Mouse (Mus musculus) neural tube, postnatal 0 days (tissue): Measurements from ENCODE around the gene Apom. TPM values are rescaled to one million over a fixed set of nuclear protein-coding genes. Genes with fewer than 3 reads are reported as not detected.

Source experiments
- polyA plus RNA-seq: library from polyadenylated mRNA; unstranded; fragments of >200 nt; fragmentation: Nextera tagmentation; extraction: Ambion mirVana; gene quantifications from 2 replicates; pipeline ENCODE4 v1.2.1, GENCODE M21; 2015

Apom gene
- 0.21 TPM in 1 of 2 replicates, not detected in the other for polyA plus RNA-seq

DNA sequence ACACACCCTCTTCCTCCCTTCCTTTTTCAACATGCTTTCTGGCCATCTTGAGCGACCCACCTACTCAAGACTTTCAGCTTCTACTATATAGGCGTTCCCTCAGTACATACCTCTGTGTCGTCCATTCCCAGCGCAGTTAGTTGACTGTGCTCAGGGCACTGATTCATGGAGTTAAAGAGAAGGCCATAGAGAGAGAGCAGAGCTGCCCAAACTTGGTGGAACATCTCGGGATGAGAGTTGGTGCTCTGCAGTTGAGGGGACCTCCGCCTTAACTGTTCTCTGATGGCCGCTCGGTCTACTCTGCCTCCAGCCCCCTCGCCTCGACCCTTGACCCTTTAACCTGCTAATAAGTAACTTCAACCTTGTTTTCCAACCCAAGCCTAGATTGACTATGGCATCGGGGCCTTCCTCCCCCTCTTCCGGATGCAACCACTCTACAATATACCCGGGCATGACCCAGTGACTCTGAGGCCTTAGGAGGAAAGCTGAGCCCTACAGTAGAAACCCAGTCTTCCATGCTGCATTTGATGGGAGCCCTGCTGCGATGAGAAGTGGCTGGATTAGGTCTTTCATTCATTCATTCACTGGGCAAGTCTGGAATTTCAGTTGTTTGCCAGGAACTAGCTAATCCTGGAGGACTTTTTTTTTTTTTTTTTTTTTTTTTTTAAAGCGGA lies at the start of gene Apom:
Gene Apom, minus strand, starts transcription at position 551 of the 674 bp plus-strand sequence.

DNA sequence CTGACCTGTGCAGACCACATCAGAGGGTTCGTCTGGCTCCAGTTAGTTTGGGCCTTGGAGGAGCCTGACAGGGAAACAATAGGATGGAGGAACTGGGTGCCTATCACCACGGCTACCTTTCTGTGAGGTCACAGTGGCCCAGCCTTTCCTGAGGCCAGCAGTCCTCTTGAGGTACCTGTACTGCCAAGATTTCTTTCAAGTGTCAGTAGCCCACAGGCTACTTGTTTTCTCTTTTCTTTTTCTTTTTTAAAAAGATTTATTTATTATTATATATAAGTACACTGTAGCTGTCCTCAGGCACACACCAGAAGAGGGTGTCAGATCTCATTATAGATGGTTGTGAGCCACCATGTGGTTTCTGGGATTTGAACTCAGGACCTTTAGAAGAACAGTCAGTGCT lies 44.1 kb upstream of the Apom start, which contains the start of gene Aif1:
Gene Aif1, minus strand, starts transcription at position 101 of the 400 bp plus-strand sequence.

DNA sequence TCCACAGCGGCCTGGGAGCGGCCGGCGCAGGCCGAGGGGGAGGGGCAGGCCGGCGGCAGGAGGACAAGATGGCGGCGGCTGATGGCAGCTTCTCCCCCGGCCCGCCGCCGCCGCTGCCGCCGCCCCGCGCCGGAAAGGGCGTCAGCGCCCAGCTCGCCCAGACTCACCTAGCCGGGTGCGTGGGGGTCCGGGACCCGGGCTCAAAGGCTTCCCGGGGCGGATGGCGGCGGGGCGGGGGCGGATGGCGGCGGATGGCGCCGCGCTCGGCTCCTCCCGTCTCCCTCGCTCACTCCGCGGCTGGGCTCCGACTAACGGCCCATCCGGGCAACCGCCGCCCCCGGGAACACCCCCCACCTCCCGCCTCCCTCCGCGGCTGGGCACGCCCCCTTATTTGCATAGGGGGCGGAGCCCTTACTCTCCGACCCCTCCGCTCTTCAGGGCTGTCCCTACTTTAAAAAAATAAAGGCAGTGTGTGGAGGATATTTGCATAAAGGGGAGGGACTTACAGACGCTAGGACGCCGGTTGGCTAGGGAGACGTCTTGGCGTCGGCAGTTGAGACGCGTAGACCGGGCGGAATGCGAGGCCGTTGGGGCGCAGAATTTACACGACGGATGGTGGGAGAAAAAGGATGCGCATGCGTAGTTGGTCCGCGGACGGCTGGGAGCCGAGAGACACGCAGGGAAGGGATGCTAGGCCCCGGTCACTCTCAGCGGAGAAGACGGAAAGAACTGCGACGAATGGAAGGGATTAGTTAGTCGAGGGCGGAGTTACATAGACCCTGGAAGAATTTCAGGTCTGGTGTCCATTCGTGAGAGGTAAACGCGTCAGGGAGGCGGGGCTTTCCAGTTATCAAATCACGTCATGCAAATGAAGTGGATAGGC lies 33.0 kb upstream of the Apom start, which contains the start of gene Prrc2a:
Gene Prrc2a, minus strand, starts transcription at position 330 of the 883 bp plus-strand sequence.

DNA sequence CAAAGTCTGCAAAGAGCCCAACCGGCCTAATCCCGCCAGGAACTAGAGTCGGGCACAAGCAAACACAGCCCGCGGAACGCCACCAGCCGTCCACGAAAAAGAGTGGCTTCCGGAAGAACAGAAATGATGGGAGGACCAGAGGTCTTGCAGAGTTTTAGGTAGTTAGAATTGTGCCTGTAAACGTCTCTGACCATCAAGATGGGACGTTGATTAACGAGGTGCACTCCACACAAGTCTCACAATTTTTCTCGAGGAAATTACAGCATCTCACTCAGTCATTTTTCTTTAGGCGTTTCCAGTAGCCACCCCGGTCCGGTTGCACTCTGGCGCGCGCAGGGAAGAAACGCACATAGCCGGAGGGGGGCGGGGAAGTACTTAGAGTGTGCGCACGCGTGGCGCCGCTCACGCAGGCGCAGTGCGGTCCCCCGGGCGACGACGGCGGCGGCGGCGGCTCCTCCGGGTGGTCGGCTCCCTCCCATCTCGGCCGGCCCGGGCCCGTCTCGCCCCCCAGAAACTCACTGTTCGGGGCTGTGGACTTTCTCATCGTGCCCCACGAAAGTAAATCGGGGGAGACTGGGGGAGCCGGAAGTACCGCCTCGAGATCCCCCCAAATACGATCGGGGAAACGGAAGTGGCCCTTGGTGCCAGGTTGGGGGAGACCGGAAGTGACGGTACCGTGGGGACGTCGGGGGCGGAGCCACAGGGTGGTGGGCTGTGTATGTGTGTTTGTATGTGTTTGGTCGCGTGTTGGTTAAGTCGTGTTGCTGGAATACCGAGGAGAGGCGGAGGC lies 3.1 kb upstream of the Apom start, which contains the start of gene Bag6:
Gene Bag6, plus strand, starts transcription at position 378 of the 790 bp plus-strand sequence.

DNA sequence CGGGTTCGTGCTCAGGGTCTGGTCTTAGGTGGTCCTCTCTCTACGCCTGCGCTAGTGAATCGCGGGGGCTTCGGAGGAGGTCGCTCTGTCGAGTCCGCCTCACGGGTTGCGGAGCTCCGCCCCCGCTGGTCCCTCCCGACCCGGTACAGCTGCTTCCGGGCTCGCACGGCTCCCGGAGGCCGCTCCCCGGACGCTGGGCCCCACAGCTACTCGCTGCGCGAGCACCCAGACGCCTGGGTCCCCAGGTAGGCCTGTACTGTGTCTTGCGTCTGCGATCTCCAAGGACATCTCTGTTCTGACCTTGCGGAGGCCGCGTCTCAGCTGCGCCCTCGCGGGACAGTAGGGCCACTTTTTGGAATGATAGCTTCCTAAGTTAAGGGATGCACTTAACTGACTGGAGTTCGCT lies 5.6 kb downstream of the Apom start, which contains the start of gene D17H6S53E:
Gene D17H6S53E, plus strand, starts transcription at position 168 of the 406 bp plus-strand sequence.

DNA sequence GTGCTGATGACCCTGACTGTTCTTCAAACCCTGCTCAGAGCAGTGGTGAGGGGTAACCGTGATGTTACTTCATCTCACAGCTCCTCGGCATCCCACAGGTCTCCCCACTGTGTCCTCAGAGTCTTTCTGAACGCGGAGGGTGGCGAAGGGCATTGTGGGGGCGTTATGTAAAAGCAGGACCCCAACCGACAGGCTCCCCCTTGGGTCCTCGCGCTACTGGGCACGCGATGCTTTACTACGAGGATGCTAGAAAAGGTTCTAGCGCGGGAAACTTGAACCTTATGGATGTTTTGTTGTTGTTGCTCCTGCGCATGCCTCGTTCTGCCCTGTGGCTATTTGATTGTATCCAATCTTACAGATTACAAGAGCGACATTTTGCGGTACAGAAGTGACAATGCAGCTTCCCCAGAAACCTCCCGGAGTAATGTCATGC lies 10.0 kb downstream of the Apom start, which contains the start of gene Csnk2b:
Gene Csnk2b, minus strand, starts transcription at position 183 of the 433 bp plus-strand sequence.

DNA sequence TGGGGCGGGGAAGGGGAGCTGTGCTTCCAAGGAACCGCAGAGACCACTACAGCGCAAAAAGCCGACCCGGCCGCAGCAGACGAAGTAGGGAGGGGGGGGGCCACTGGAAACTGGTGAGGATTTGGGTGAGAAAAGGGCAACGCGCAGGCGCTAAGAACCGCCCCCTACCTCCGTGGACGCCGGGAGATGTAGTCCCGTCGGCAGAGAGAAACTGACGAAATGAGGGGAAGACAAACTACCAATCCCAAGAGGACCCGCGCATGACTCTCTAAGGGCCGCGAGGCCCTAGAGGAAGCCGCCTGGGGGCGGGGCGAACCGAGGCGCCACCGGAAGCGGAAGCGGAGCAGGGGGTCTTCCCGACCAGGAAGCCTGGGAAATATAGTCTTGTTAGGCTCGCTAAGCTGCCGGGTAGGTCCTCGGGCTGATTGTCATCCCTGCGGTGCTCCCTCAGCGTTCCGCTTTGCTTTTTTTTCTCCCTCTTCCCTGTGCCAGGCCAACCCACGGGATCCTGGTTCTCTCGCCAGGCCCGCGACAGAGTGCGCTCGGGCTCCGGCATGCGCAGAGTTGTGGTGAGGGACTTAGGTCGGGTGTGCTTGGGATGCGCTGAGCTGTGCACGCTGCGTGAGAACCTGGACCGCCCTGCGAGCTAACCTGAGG lies 10.6 kb downstream of the Apom start, which contains the start of gene Gpank1:
Gene Gpank1, plus strand, starts transcription at position 313 of the 657 bp plus-strand sequence.

DNA sequence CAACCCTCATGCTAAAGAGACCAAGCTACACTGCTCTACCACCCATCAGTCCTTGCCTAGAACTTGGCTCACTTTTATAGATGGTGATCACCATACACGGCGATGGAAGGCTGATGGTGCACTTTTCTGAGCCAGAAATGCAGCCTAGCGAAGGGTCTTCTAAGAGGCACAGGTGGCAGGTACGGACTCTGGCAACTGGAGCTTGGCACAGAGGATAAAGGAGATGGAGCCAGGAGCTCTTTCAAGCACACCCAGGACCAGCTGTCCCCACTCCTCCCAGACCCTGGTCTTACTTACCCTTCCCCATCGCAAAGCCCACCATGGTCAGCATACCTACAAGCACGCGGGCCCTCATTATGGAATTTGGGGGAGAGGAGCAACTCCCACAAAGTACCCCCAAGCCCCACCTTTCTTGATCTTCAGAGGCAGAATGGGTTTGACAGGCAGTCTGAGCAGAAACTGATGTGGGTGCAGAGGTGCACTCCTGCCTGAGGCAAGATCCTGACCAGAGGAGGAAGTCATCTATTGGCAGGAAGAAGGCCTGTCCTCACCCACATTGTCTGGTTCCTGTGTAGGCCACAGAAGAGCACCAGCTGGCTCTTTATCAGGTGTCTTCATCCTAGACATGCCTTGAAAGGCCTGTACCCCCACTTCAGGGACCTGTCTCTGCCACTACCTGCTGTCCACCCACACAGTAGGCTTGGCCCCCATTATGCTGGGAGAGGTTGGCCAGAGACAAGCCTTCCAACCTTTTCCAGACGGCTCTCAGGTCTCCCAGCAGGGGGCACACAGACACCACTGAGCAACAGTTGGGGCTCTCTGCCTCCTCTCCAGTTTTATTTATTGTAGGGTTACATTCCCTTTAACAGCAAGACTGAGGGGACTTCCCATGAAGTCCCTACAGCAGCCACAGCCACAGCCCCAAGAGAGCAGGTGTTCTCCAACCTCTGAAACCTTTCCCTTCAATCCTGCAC lies 16.5 kb downstream of the Apom start, which contains the start of gene Ly6g5b:
Gene Ly6g5b, minus strand, starts transcription at position 383 of the 974 bp plus-strand sequence.

DNA sequence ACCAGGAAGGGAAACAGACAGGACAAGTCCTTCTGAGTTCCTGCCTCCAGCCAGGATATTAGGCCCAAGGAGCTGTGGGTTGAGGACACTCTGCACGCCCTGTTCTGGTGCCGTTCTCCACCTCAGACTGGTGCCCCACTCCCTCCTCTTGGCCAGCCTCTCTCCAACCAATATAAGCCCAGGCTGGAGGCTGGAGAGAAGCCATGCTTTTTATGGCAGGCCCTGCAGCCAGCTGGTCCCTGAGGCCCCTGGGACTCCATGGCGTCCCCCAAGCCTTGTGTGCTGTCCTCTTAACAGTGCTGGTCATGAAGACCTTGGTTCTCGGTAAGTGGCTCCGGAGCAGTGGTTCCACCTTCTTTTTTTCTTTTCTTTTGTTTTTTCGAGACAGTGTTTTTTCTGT lies 23.8 kb downstream of the Apom start, which contains the start of gene Ly6g5c:
Gene Ly6g5c, plus strand, starts transcription at position 183 of the 400 bp plus-strand sequence.

DNA sequence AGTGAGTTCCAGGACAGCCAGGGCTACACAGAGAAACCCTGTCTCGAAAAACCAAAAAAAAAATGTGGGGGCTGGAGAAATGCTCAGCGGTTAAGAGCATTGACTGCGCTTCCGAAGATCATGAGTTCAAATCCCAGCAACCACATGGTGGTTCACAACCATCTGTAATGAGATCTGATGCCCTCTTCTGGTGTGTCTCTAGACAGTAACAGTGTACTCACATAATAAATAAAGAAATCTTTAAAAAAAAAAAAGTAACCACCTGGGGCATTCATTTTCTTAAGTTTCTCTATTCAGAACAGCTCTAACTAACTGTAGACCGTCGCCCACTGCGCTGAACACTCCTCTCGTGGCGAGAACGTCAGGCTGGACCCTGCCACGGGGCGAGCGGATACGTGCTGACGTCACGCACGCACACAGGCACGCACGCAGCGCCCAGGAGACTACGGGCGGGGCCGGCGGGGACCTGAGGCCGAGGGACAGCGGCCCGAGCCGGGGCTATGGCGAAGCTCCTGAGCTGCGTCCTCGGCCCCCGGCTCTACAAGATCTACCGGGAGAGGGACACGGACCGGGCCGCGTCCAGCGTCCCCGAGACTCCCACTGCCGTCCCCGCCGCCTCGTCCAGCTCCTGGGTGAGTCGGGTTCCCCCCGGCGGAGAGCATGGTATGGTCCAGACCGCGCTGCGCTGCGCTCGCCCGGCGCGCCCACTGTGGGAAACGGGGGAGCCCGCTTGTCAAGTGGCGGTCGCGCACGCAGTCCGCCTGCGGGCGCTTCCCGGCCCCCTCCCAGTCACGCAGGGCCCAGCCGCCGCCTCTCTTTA lies 42.8 kb downstream of the Apom start, which contains the start of gene Abhd16a:
Gene Abhd16a, plus strand, starts transcription at position 439 of the 820 bp plus-strand sequence.

DNA sequence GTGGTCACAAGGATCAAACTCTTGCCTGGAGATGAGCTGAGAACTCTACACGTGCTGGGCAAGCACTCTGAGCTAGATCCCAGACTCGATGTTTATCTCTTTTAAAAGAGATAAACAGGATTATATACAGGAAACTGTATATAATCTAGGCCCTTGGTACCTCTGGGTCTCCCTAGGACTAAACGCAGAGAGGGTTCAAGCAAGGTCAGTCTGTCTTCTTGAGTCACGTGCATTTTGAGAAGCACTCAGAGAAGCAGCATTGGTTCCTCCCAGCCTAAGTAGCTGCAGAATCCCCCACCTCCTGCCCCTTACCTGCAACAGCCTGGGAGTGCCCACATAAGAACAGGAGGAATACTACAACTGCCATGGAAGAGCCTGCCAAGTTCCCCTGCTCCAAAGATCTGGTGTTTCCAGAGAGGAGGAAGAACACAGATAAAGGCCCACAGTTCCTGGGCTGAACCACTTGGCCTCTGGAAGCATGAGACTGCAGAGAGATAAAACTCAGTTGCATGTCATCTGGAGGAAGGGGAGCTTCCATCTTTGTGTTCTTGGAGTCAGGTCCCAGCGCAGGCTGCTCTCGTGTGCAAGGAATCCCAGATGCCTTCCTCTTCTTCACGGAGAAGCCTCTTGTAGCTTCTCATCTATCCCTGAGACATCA lies 46.5 kb downstream of the Apom start, which contains the start of gene Ly6g6f:
Gene Ly6g6f, minus strand, starts transcription at position 403 of the 658 bp plus-strand sequence.

Other genes with a start within 250 kb of the Apom start
- gene C2, start 233.8 kb downstream of the Apom start, polyA plus RNA-seq: 4.2 and 4.8 TPM in 2 replicates
- gene Ehmt2, start 233.6 kb downstream of the Apom start, polyA plus RNA-seq: 59.7 and 73.8 TPM in 2 replicates
- 0.10 TPM in 1 of 2 replicates, not detected in the other for gene Slc44a4, start 217.6 kb downstream of the Apom start, polyA plus RNA-seq
- gene Neu1, start 200.8 kb downstream of the Apom start, polyA plus RNA-seq: 40.7 and 44.0 TPM in 2 replicates
- gene Hspa1b, start 172.8 kb downstream of the Apom start, polyA plus RNA-seq: 0.79 and 1.4 TPM in 2 replicates
- gene Gm20481, start 162.1 kb downstream of the Apom start, polyA plus RNA-seq: not detected in 2 replicates
- 13.8 and 15.5 TPM in 2 replicates for gene Hspa1a, start 159.9 kb downstream of the Apom start, polyA plus RNA-seq
- gene Hspa1l, start 159.3 kb downstream of the Apom start, polyA plus RNA-seq: 0.58 and 0.76 TPM in 2 replicates
- 88.6 and 94.3 TPM in 2 replicates for gene Lsm2, start 150.2 kb downstream of the Apom start, polyA plus RNA-seq
- 38.5 and 45.0 TPM in 2 replicates for gene Vars, start 131.1 kb downstream of the Apom start, polyA plus RNA-seq
- gene Vwa7, start 115.5 kb downstream of the Apom start, polyA plus RNA-seq: 0.25 and 0.59 TPM in 2 replicates
- 3.2 and 4.4 TPM in 2 replicates for gene Sapcd1, start 104.0 kb downstream of the Apom start, polyA plus RNA-seq
- 1.6 and 2.0 TPM in 2 replicates for gene Msh5, start 85.3 kb downstream of the Apom start, polyA plus RNA-seq
- gene Clic1, start 82.1 kb downstream of the Apom start, polyA plus RNA-seq: 72.4 and 75.0 TPM in 2 replicates
- gene Ddah2, start 73.0 kb downstream of the Apom start, polyA plus RNA-seq: 173 and 187 TPM in 2 replicates
- not detected in 2 replicates for gene Ly6g6c, start 66.7 kb downstream of the Apom start, polyA plus RNA-seq
- 0.19 and 0.22 TPM in 2 replicates for gene Mpig6b, start 65.9 kb downstream of the Apom start, polyA plus RNA-seq
- gene Ly6g6e, start 55.1 kb downstream of the Apom start, polyA plus RNA-seq: 0.52 and 1.2 TPM in 2 replicates
- gene Ly6g6d, start 54.0 kb downstream of the Apom start, polyA plus RNA-seq: 0.81 and 1.9 TPM in 2 replicates
- gene Ly6g6f, start 46.4 kb downstream of the Apom start, polyA plus RNA-seq: 0.31 TPM in 1 of 2 replicates, not detected in the other
- gene Abhd16a, start 42.8 kb downstream of the Apom start, polyA plus RNA-seq: 114 and 120 TPM in 2 replicates
- gene Ly6g5c, start 23.8 kb downstream of the Apom start, polyA plus RNA-seq: not detected in 2 replicates
- 0.48 and 0.59 TPM in 2 replicates for gene Ly6g5b, start 16.6 kb downstream of the Apom start, polyA plus RNA-seq
- 15.3 and 17.2 TPM in 2 replicates for gene Gpank1, start 10.6 kb downstream of the Apom start, polyA plus RNA-seq
- gene Csnk2b, start 10.0 kb downstream of the Apom start, polyA plus RNA-seq: 377 and 395 TPM in 2 replicates
- 9.6 and 11.8 TPM in 2 replicates for gene D17H6S53E, start 5.7 kb downstream of the Apom start, polyA plus RNA-seq
- 51.1 and 58.5 TPM in 2 replicates for gene Bag6, start 3.1 kb upstream of the Apom start, polyA plus RNA-seq
- gene Prrc2a, start 32.8 kb upstream of the Apom start, polyA plus RNA-seq: 109 and 138 TPM in 2 replicates
- gene Aif1, start 44.0 kb upstream of the Apom start, polyA plus RNA-seq: 15.4 and 15.5 TPM in 2 replicates
- 10.1 and 10.9 TPM in 2 replicates for gene Lst1, start 56.4 kb upstream of the Apom start, polyA plus RNA-seq
- 1.4 and 1.6 TPM in 2 replicates for gene Ltb, start 62.4 kb upstream of the Apom start, polyA plus RNA-seq
- gene Tnf, start 70.0 kb upstream of the Apom start, polyA plus RNA-seq: 0.12 TPM in 1 of 2 replicates, not detected in the other
- 0.71 and 1.0 TPM in 2 replicates for gene Lta, start 73.3 kb upstream of the Apom start, polyA plus RNA-seq
- gene Gm16181, start 88.8 kb upstream of the Apom start, polyA plus RNA-seq: 0.46 and 0.48 TPM in 2 replicates
- gene Atp6v1g2, start 101.6 kb upstream of the Apom start, polyA plus RNA-seq: 210 and 227 TPM in 2 replicates
- gene Nfkbil1, start 103.7 kb upstream of the Apom start, polyA plus RNA-seq: 12.5 and 13.2 TPM in 2 replicates
- 251 and 271 TPM in 2 replicates for gene Ddx39b, start 109.7 kb upstream of the Apom start, polyA plus RNA-seq
- gene H2-D1, start 130.7 kb upstream of the Apom start, polyA plus RNA-seq: 158 and 172 TPM in 2 replicates
- 0.65 and 1.1 TPM in 2 replicates for gene H2-Q1, start 188.4 kb upstream of the Apom start, polyA plus RNA-seq
- 9.1 and 10.5 TPM in 2 replicates for gene H2-Q2, start 210.2 kb upstream of the Apom start, polyA plus RNA-seq
- 0.97 and 1.9 TPM in 2 replicates for gene H2-Q4, start 247.6 kb upstream of the Apom start, polyA plus RNA-seq